Mouse (Mus musculus) naive thymus-derived CD4-positive, alpha-beta T cell, adult 2 months (primary cell): ENCODE results near the gene Nemp2.

Source experiments
- DNase-seq: peaks from one replicate; pipeline ENCODE4 v3.0.0-alpha.2; 2011; ENCODE audit warnings: low read depth

Gene Nemp2

DNA sequence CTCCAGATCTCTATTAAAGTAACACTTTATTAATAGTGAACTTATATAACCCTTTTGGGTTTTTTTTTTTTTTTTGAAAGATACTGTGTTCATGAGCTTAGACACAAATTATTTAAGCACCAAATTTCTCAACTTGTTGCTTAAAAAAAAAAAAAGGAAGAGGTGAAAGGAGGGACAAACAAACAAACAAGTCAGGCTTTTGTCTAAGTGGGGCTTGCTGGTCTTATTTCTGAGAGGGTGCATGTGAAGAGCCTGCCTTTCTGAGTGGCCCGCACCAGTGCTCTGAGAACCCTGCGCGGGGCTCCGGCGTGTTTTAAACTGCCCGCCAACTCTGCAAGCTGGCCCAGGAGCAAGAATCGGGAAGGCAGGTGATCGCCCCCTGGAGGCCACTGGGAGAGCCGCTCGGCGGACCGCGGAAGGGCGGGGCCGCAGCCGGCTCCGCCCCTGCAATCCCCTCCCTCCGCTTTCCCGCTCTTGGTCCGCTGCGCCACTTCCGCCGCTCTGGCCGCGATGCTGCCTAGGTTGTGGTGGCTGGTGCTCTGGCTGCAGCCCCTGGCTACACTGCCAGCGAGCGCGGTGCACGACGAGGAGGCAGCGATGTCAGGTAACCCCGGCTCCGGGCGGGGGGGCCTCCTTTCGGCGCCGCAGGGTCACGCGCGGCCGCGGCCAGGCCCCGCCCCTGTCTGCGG lies at the start of gene Nemp2:
TSS of gene Nemp2 (plus strand) at position 456 of the 689 bp plus-strand sequence.
- peak; percentile 96 for DNase-seq

DNA sequence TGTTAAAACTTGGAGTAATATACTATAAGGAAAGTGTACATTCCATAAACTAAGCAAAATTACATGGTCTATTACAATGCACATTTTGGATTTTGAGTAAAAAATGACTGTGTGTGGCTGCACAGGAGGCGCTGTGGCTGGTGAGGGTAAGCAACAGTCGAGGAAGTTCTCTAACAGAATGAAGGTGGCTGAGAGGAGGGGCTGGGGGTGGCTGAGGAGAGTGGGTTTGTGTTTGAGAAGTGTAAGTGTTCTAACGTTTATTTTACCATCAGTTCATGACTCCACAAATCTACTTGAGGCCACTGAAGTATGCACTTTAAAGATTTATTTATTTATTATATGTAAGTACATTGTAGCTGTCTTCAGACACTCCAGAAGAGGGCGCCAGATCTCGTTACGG lies 48.8 kb upstream of the Nemp2 start:
- peak; percentile 30 for DNase-seq

DNA sequence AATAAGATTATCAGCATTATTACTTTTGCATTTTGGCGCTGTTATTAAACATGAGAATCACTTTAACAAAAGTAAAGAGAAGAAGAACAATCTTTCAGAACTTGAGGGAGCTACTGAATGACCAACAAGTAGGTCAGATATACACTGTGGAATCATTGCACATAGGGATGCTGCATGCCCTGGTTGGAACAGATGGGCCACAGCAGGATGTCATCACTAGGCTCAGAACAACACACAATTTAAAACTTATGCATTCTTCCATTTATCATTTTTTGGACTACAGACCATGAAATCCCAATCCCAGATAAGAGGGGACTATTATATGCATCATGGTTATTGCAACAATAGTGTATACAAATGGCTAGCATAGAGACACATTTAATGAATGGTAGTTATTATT lies 47.6 kb upstream of the Nemp2 start:
- no peak for DNase-seq

DNA sequence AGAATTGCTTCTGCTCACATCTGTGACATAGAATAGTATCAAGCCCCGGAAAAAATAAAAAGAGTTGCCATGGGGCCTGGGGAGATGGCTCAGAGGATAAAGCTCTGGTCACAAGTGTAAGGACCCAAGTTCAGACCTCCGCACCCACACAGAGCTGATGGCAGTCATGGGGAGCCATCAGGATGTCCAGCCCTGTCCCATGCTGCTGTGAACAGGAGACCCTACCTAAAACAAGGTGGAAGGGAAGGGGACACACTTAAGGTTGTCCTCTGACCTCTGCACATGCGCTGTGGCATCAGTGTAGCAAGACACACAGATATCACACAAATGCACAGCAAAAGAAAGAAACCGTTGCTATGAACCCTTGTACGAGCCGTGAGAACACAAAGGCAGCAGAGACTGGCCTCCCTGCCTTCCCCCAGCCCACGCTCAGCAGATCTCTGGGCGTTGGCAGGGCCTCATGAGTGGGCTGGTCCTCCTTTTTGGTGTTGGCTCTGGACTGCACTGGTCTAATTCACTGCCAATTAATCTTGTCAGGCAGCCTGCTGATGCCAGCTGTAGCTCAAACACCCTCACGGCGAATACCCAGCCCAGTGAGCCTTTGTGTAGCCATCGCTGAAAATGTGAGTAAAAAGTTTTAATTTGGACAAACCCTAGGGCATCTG lies 33.4 kb upstream of the Nemp2 start:
- DNase-seq, result no peak

DNA sequence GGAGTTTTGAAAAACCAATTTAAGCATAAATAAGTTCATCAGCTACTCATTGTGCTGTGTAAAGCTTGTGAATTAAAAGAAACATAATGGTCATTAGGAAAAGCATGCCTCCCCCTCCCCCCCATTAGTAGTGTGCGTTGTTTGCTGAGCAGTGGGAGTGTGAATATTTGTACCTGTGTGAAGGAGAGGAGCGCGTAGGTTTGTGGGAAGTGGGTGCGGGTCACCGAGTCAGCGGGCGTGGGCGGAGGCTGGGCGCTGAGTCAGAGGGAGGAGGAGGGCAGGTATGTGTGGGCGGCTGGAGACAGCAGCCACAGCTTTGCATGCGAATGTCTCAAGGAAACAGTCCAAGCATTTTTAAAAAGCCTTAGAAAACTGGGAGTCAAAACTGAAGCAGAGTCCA lies 32.7 kb upstream of the Nemp2 start:
- peak; percentile 74 for DNase-seq

DNA sequence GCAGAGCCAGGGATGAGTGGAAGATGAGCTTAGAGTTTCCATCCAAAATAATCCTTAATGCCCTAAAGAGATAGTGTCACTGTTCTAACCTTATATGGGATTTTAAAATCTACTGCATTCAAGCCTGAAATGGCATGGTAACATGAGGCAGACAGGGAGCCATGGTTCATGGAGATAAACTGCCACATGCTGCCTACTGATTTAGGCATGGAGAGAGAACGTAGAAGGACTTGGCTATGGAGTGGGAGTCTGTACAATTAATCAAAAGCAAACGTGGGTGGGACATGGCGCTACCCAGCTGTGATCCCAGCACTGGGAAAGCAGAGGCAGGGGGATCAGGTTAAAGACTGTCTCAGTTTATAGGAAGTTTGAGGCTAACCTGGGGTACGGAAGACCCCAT lies 32.1 kb upstream of the Nemp2 start:
- no peak for DNase-seq

DNA sequence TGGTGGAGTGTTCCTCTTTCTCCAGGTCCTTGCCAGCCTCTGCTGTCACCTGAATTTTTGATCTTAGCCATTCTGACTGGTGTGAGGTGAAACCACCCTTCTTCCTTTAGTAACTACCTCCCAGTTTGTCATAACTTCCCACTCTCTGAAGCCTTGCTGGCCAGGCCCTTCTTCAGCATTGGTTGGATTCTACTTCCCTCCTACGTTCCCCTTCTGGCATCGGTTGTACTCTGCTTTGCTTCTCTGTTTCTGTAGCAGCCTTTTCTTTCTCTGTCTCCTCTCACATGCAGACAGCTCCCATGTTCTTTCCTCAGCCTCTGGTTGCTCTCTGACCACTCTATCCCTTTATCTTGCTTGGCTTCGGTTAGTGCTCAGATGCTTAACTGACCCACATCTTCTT lies 29.0 kb upstream of the Nemp2 start:
- DNase-seq, result no peak

DNA sequence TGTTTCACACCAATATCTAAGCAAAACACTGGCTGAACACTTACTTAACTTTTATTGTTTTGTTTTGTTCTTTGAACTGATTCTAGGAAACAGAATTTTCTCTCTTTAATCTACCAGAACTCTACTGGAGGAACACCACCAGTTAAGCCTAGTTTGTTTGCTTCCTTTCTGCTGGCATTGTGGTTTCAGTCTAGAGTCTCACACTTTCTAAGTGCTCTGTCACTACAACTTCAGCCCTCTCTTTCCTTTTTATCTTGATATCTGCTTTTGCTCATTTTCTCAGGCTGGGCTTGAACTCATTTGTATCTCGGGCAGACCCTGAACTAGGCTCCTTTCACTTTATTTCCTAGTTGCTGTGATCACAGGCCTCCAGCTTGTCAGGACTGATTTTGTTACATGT lies 22.8 kb upstream of the Nemp2 start:
- DNase-seq, result peak; percentile 51

DNA sequence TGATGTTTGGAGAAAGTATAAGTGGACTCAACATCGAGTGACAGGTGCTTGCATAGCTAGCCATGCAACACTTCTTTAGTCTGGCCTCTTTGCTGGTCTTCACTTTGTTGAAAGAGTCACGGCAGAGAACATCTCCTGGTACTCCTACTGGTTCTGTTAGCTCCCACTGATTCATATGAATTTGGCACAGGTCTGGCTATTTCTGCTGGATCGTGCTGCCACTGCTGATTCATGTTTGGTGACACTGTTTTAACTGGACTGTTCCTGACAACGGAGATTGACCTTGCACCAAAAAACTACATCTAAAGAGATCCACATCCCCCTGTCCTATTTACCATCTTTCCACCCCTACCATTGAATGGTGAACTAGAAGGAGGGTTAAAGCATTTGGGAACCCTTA lies 22.0 kb upstream of the Nemp2 start:
- DNase-seq, result no peak

DNA sequence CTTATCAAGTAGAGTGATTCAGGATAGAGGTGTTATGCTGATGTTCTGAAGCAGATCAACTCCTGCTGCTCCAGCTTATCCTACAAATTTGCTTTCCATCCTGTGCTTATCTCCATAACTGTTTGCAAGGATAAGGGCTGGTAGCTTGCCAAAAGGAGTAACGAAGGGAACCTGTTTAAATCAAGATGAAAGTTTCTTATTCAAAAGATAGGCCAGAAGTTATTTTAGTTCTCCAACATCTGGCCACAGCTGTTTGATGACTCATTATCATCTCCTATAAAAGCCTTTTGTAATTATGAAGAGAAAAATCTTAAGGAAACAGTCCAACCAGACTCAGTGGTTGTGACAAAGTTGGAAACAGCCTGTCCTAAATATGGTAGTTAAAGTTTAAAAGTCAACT lies 12.3 kb upstream of the Nemp2 start:
- no peak for DNase-seq

DNA sequence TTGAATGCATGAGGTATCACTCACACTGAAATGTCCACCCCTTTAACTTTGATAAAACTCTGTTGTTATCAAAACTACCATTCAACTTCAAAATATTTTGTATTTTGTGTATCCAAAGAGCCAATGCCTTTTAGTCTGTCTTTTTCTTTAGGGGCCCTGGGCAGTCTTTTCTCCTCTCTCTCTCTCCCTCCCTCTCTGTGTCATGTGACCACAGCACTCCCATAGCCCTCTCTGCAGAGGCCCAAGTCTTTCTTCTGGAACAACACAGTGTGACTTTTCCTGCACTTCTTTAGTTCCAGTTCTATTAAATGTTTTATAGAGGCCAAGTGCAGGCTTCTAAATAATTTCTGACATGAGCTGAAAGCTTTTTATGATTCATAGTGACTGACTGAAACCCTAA lies 10.1 kb upstream of the Nemp2 start:
- DNase-seq, result no peak

DNA sequence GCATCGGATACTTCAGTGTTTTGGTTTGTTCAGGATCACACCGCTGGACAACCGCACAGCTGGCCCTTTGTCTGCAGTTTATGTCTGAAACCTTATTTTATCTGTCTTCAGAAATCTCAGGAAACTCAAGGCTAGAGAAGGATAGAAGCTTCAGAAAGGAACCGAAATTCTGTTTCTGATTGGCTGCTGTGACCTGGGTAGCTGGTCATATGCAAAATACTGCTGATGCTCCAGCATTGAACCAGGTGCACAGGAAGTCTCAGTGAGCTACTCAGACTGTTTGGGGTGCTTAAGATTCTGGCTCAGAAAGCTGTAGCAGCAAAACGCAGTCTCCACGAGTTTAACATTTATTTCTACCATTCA lies 415 bp downstream of the Nemp2 start:
- DNase-seq, result peak; percentile 91

DNA sequence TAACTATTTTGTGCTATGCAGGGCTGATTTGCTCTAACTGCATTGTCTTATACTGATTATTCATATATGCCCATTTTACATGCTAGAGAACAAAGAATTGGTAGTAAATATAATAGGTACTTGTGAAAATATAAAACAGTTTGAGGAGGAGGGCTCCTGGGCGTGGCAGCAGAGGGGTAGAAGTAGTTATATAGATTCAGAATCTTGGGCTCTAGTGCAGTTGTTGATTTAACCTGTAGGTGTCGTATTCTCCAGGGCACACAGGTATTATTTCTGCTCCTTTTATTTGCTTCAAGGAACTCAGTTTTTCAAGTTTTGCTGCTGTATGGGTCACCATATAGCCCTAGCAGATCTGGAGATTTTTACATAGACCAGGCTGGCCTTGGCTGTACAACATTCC lies 1.1 kb downstream of the Nemp2 start:
- DNase-seq, result peak; percentile 79

DNA sequence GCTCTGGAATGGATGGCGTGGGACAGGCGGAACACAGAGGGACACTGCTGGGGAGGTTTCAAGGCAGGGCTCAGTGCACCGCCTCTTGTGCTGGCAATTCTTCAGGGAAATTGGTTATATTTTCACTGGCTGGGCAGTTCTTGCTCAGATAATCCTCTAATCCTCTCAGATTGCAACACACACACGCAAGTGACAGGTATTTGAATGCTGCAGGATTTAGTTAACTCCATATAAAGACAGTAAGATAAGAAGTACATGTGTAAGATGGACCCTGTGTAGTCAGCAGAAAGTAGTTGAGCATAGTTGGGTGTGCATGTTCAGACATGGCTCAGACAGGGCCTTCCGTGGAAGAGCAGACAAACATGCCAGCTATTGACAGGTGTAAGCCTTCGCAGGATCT lies 3.7 kb downstream of the Nemp2 start:
- no peak for DNase-seq

DNA sequence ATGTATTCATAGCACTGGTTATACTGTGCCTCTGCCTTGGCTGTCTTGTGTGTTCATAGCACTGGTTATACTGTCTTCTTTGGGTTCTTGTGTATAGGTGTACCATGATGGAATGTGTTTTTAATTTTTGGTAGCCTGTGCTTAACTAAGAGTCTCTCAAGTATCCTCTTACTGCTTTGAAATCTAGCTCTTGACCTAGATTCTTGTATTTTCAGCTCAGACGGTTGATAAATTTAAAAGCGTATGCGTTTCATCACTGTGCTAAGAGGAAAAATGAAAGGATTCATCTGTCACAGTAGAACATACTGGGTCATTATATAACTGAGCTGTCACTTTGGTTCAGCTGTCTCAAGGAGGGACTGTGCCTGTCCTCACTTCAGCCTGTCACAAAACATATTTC lies 5.4 kb downstream of the Nemp2 start:
- no peak for DNase-seq

DNA sequence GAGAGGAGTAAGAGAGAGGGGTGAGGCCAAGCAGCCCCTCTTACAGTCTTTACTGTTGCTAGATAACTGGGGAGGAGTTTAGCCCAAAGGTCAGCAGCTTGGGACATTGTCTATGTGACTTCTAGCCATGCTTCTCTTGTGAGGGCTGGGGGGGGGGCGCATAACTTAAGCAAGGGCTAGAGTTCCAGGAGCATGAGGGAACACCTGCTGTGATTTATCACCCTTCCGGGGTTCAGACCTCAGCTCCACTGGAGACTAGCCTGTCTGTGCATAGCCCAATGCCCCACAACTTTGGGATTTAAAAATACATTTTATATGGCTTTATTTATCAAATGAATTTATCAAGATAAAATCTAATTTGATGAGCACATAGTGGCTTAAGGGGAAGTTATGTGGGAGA lies 7.6 kb downstream of the Nemp2 start:
- DNase-seq, result no peak

DNA sequence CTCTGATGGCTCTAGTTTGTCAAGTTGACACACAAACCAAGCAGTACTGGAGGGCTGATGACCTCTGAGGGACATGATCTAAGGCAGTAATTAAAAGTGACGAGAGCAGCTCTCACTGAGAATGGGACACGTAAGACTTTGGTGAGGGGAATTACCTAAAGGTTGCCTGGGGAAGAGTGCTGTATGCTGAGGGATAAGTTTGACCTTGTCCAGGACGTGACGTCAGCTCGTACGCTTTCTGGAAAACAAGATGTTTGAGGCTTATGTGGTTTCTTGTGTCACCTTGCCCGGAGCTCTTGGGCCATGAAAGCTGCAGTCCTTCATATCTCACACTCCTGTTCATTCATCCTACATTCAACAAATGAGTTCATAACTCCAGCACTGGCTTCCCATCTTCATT lies 8.6 kb downstream of the Nemp2 start:
- DNase-seq, result no peak

DNA sequence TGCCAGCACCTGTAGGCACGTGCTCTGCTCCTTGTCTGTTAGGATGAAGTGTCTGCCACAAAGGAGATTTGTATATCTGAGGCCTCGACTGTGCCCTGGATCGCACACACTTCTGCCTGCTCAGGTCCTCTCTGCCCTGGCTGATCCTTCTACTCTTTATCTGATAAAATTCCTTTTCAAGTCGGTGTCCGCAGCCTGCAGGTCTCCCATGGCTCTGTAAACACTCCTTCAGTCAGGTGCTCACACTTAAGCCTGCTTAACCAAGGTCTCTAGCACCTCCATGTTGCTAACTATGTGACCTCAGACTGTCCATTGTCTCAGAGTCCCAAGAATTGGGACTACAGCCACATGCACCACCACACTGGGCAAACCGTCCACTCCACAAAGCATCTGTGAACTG lies 9.8 kb downstream of the Nemp2 start:
- DNase-seq, result no peak

DNA sequence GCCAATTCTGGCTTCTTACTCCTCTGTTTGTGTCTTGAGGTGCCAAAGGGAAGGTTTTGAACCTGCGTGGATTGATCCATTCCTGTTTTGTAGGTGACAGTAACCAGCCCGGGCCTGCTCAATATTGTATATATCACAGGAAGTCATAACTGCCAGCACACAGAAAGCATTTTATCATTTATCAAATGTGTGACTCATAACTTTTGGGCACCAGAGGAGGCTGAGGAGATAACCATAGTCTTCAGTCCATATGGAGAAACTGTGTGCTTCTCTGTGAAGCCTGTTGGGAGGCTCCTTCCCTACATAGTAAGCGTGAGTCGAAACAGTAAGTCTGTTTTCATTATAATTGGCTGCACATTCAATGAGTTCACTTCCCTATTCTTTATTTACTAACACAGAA lies 10.2 kb downstream of the Nemp2 start:
- no peak for DNase-seq

DNA sequence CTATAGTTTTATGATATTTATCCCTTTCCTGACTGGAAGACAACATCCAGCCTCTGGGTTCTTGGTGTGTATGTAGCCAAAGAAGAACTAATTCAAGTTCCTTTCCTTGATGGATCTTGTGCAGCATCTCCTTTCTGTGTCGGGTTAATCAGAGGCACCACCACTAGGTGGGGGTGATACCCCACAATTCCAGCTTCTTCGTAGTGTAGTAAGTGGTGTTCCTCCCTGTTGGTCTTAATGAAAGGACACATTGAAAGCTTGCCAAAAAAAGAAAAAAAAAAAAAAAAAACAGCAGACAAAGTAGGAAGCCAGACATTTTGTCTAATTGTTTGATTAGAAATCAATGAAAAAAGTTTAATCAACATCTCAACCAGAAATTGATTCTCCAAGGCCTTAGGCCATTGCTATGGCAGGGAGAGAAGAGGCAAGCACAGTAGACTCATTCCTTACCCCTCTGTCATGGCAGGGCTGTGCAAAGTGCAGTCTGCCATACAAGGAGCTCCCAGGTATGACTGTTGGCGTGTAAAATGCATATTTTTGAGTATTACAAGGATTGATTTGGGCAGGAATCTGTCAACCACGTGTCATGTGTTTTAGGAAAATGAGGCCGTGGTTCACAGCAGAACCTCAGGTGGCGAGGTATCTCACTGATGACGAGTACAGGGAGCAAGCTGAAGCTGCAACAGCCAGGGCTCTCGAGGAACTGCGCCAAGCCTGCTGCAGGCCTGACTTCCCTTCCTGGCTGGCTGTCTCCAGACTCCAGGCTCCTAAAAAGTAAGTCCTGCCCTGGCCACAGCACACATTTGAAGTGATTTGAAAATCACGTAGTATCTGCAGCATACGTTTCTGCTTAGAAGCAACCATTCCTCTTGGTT lies 17.9 kb downstream of the Nemp2 start:
- peak; percentile 90 for DNase-seq

DNA sequence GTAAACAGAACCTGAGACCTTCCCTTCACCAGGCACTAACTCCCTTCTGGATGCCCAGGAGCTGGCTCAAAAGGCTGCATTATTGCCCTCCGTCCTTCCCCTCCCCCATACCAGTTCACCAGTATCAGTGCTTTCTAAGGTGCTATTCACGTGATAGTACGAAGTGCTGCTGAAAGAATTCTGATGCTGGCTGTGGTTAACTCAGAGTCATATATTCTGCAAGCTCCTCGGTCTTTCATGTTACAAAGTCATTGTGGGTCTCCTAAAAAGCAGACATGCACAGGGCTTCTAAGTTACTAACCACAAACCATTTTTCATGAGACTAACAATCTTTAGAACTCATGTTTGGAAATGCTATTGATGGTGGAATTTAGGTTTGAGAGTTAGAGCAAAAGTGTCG lies 19.6 kb downstream of the Nemp2 start:
- DNase-seq, result peak; percentile 85

DNA sequence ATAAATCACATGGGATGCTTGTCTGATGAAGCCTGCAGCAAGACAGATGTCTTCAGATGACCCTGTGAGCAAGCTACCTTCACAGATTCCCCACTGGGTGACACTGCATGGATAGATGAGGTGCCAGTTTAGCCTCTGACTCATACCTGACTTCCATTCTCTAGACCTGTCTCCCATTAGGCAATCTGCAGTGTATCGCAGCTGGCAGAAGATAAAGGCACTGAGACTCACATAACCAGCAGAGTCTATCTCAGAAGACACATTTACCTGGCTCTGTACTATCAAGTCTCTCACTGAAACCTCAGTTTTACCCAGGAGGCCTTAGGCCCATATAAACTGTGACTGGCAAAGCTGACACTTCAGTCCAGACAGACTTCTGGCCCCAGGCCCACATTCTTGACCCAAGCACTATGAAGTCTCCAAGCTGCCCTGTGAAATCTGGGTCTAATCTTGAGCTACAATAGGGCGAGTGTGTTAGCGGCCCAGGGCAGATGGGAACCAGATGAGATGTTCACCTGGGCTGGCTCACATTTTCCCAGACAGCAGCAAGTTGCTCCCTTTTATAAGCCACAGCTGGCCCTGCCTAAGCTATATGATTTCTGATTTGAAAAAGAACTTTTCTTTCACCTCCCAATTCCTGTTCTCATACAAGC lies 22.2 kb downstream of the Nemp2 start:
- peak; percentile 51 for DNase-seq

DNA sequence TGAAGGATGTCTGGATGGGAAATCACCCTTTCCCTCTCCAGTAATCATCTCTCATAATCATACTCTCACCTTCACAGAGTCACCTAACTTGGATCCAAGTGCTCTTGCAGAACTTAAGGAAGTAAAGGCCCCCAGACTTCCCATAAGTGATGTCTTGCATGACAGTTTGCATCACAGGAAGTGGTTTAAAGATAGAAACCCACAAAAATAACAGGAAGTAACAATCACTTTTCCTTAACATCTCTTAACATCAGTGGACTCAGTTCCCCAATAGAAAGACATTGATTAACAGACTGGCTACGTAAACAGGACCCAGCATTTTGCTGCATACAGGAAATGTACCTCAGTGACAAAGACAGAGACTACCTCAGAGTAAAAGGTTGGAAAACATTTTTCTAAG lies 22.9 kb downstream of the Nemp2 start:
- DNase-seq, result peak; percentile 83
